Mouse (Mus musculus) limb, embryonic 11.5 days (tissue): ENCODE results near the gene Kcnj9. TPM values are rescaled to one million over a fixed set of nuclear protein-coding genes. Genes with fewer than 3 reads are reported as not detected.

ENCODE experiments used
- ATAC-seq: fragments of 200-750 bp; cut with Nextera tagmentation; 2 replicates; pipeline ENCODE4 v1.8.0; 2017; ENCODE audit warnings: low read depth; ENCODE audit not compliant: insufficient number of reproducible peaks, low FRiP score, low TSS enrichment
- DNase-seq: peaks from one replicate; pipeline ENCODE4 v3.0.0-alpha.2; 2015; ENCODE audit warnings: low spot score
- H3K27ac ChIP-seq: fragments of 300-500 bp; sonication (generic); replicated peaks from 2 replicates; pipeline ENCODE4 v1.5.1; 2014; ENCODE audit warnings: low read depth, mild to moderate bottlenecking, low read length
- H3K27me3 ChIP-seq: fragments of 300-500 bp; sonication (generic); 2 replicates; pipeline ENCODE4 v1.6.1; 2014; ENCODE audit warnings: mild to moderate bottlenecking, low read length, mixed read lengths; ENCODE audit not compliant: control insufficient read depth, insufficient read depth
- H3K36me3 ChIP-seq: fragments of 300-500 bp; sonication (generic); 2 replicates; pipeline ENCODE4 v1.6.1; 2014; ENCODE audit warnings: mild to moderate bottlenecking, low read length, moderate library complexity, mixed read lengths; ENCODE audit not compliant: control insufficient read depth, insufficient read depth
- H3K4me1 ChIP-seq: fragments of 300-500 bp; sonication (generic); 2 replicates; pipeline ENCODE4 v1.6.1; 2014; ENCODE audit warnings: low read length, mixed read lengths; ENCODE audit not compliant: control insufficient read depth, insufficient read depth
- H3K4me2 ChIP-seq: fragments of 300-500 bp; sonication (generic); 2 replicates; pipeline ENCODE4 v1.6.1; 2014; ENCODE audit warnings: low read depth, mild to moderate bottlenecking, moderate library complexity; ENCODE audit not compliant: severe bottlenecking
- H3K4me3 ChIP-seq: fragments of 300-500 bp; sonication (generic); 2 replicates; pipeline ENCODE4 v1.5.1; 2014; ENCODE audit warnings: low read depth, low read length
- H3K9ac ChIP-seq: fragments of 300-500 bp; sonication (generic); 2 replicates; pipeline ENCODE4 v1.6.1; 2014; ENCODE audit warnings: mild to moderate bottlenecking, low read length
- H3K9me3 ChIP-seq: fragments of 300-500 bp; sonication (generic); 2 replicates; pipeline ENCODE4 v1.6.1; 2016; ENCODE audit warnings: low read length; ENCODE audit not compliant: control insufficient read depth
- WGBS: fragments of 180-500 bp; shearing (Covaris S2); extraction: QIAGEN DNeasy Blood & Tissue Kit; methylation state at CpG from one replicate; pipeline ENCODE4 v1.1.7; 2014; 5-methylcytosine and 5-hydroxymethylcytosine counted together
- polyA plus RNA-seq: library from polyadenylated mRNA; unstranded; fragments of >200 nt; fragmentation: Nextera tagmentation; extraction: Ambion mirVana; gene quantifications from 2 replicates; pipeline ENCODE4 v1.2.1, GENCODE M21; 2014

The Kcnj9 gene
- polyA plus RNA-seq, 1 experiment from 2014 or later = not detected

DNA sequence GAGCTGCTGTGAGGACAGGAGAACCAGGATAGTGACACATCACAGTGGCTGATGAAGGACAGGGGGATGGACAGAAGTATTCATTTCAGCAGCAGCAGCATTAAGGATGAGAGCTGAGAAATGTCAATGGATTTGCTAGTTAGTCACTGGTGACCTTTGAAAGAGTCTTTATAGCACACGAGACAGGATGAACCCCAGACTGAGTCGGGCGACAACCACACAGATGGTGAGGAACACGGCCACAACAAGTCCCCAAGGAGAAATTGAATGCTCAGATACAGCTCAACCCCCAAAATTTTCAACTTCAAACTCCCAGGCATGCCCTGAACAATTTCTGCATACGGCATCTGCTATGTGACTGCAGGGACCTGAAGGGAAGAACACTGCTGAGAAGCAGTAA is 42.4 kb downstream of the Kcnj9 start:
- Histone ChIP-seq H3K27ac (no peak overlapping the region), H3K4me2 (no peak overlapping the region), H3K4me3 (no peak overlapping the region), H3K9ac (no peak overlapping the region), H3K9me3 (no peaks in the 10 kb centered on the region), H3K27me3 (no peaks in the 10 kb centered on the region), H3K4me1 (no peaks in the 10 kb centered on the region), H3K36me3 (no peaks in the 10 kb centered on the region; the same call in 1 of the 2 replicates)
- DNase-seq (no peak), ATAC-seq (no peak)
- WGBS = 90% methylated on average over 5 of the region's 5 CpGs

DNA sequence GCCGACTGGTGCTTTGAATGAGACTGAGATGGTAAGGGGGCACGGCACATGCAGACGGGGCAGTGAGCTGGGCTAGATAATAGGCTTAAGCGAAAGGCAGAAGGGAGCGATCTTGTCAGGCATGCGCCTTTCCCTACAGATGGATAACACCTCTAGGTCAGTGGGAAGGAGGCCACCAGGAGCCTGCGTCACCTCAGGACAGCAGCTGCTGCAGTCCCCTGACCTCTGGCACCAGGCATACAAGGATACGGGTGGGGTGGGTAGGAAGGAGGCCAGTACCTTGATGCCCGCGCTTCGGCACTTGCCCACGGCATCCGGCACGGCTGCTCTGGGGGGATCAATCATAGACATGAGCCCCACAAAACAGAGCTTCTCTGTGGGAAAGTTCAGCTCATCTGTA is 44.9 kb downstream of the Kcnj9 start:
- Histone ChIP-seq H3K4me1 (no peaks in the 10 kb centered on the region), H3K27me3 (no peaks in the 10 kb centered on the region), H3K9me3 (no peaks in the 10 kb centered on the region), H3K27ac (no peak overlapping the region), H3K36me3 (no peaks in the 10 kb centered on the region; the same call in 1 of the 2 replicates), H3K4me3 (no peak overlapping the region), H3K9ac (no peak overlapping the region), H3K4me2 (no peak overlapping the region)
- WGBS = 91% methylated on average over 14 of the region's 14 CpGs
- ATAC-seq (no peak), DNase-seq (no peak)

DNA sequence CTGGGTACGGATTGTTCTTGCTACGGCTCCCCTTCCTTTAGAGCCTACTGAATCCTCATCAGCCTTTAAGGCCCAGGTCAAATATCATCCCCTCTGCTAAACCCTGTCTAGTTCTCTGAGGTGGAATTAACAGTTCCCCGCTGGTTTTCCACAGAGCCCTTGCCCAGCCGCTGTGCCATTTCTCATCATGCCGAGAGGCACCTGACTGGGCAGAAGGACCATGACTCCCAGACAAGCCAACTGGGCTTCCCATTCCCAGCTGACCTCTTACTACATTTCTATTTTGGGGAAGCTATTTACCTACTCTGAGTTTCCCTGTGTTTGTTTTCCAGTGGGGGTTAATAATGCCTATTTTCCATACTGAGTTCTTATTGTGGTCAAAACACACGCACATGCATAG is 46.0 kb downstream of the Kcnj9 start:
- no peak for DNase-seq
- Histone ChIP-seq H3K36me3 (no peaks in the 10 kb centered on the region), H3K9me3 (no peaks in the 10 kb centered on the region), H3K27me3 (no peaks in the 10 kb centered on the region), H3K4me3 (no peak overlapping the region), H3K9ac (no peak overlapping the region), H3K4me1 (no peaks in the 10 kb centered on the region), H3K27ac (no peak overlapping the region), H3K4me2 (no peak overlapping the region)
- ATAC-seq = no peak
- 90% methylated on average over 6 of the region's 6 CpGs for WGBS

DNA sequence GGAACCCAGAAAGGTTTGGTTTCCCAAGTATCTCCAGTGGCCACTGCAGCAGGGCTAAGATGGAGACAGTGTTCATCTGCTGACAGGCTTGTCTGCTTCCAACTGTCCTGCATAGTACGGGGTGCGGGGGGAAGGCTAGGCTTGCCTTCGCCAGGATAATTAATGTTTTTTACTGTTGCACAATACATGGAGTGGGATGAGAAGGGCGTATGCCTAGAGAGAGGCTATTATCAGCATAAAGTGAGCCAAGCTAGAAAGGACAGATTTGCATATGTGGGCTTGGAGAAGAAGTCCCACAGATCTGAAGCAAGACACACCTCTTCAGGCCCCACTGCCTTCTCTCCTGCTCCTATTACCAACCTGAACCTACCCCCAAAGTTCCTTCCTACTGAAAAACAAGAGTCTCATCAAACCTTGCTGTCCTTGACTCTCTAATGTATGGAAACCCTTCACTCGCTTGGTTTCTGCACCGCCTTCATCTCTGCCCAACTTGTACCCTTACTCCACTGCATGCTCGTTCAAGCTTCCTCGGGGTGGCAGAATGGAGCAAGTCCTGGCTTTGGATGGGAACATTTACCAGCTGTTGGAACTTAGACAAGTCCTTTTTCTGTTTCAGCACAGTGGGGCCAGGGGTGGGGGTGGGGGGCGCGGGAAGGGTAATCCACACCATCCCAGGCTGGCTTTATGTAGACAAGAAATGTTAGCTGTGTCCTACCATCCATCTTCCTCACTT is 47.4 kb downstream of the Kcnj9 start:
- Histone ChIP-seq H3K27me3 (no peaks in the 10 kb centered on the region), H3K4me2 (no peak overlapping the region), H3K27ac (no peak overlapping the region), H3K4me3 (no peak overlapping the region), H3K9ac (no peak overlapping the region), H3K4me1 (no peaks in the 10 kb centered on the region), H3K36me3 (no peaks in the 10 kb centered on the region), H3K9me3 (no peaks in the 10 kb centered on the region)
- DNase-seq = no peak
- no peak for ATAC-seq
- 88% methylated on average over 10 of the region's 10 CpGs for WGBS

DNA sequence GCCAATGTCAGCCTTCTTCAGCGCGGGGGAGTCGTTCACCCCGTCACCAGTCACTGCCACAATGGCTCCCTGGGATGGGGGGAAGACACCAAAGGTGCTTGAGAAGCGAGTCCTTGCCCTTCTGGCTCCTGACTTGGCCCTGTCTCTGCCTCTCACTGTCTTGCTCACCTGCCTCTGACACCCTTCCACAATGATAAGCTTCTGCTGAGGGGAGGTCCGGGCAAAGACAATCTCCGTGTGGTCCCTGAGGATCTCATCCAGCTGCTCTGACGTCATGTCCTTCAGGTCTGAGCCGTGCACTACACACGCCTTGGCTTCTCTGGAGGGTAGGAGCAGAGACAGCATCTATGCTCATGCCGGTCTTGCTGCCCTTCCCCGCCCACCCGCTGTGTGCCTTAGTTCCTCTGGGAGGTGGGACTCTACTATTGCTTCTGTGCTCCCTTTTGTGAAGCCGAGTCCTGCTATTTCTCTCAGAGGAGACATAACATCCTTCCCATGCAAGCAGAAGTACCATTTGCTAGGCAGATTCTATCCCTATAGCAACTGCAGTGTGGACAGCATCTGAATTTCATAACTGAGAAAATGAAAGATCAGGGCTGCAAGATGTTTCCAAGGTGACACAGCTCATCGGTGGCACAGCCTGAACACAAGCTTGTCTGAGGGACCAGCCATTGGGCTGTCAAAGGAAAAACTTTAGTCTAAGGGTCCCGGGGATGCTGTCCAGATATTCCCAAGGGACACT is 49.2 kb downstream of the Kcnj9 start:
- Histone ChIP-seq H3K36me3 (no peaks in the 10 kb centered on the region), H3K4me1 (no peaks in the 10 kb centered on the region), H3K27ac (no peak overlapping the region), H3K4me2 (no peak overlapping the region), H3K4me3 (no peak overlapping the region), H3K9me3 (no peaks in the 10 kb centered on the region), H3K27me3 (no peaks in the 10 kb centered on the region), H3K9ac (no peak overlapping the region)
- WGBS = 89% methylated on average over 16 of the region's 16 CpGs
- no peak for ATAC-seq
- no peak for DNase-seq

DNA sequence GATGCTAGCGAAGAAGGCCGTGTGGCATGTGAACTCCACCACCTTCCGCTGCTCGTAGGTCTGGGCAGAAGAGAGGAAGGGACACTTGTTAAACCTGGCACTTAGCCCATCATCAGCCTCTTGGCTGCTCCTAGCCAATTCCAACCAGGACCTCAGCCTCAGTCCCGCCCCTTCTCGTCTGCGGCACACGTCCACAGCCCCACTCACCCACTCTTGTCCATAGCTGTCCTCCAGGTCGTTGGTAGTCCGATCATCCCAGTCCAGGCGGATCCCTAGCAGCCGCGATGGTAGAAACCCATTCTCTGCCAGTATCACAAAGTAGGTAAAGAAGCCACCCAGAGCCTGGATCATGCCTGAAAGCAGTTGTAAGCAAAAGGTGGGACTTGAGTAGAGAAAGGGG is 50.8 kb downstream of the Kcnj9 start:
- ATAC-seq (no peak), DNase-seq (no peak)
- no peak overlapping the region for H3K9ac ChIP-seq
- no peaks in the 10 kb centered on the region for H3K9me3 ChIP-seq
- no peaks in the 10 kb centered on the region for H3K36me3 ChIP-seq
- WGBS = 92% methylated on average over 13 of the region's 13 CpGs
- H3K4me3 ChIP-seq = no peak overlapping the region
- no peak overlapping the region for H3K27ac ChIP-seq
- no peaks in the 10 kb centered on the region for H3K27me3 ChIP-seq
- H3K4me2 ChIP-seq = no peak overlapping the region
- H3K4me1 ChIP-seq = no peaks in the 10 kb centered on the region

DNA sequence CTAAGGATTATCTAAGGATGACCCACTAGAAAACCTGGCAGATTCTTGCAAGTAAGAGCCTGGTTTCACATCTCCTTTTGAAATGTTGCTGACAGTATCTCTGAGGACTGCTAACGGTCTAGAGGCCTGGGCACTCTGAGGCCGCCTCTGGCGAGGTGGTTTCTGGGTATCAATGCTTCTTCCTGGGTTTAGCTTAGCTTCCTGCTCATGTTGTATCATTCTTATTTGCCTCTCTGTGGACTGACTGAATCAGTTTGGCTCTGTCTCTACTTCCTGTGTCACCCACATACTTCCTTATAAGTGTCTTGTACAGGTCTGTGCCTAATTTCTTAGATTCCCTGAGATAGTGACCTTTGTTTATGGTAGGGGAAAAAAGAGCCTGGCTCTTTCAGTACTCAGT is 51.9 kb downstream of the Kcnj9 start:
- Histone ChIP-seq H3K27me3 (no peaks in the 10 kb centered on the region), H3K4me3 (no peak overlapping the region), H3K4me2 (no peak overlapping the region), H3K9ac (no peak overlapping the region), H3K9me3 (no peaks in the 10 kb centered on the region), H3K27ac (no peak overlapping the region), H3K4me1 (no peaks in the 10 kb centered on the region), H3K36me3 (no peaks in the 10 kb centered on the region)
- DNase-seq (no peak), ATAC-seq (no peak)
- 80% methylated on average over 3 of the region's 3 CpGs for WGBS

DNA sequence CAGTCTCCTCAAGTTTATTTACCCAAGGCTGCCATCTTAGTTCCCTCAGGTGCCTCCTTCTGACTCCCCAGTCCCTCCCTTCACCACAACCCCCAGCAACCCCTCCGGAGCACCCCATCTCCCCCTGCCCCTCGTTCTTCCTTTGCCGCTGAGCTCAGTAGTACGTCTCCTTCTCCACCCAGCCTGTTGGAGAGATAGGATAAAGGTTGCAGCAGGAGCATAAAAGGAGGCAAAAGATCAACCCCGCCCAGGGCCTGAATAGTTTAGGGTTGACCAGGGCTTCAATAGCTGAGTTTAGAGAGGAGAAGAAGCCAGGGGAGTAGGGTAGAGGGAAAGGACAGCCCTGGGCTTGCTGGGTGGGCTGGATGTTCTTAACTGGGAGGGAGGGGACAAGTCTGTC is 54.6 kb downstream of the Kcnj9 start:
- ATAC-seq (no peak), DNase-seq (no peak)
- no peak overlapping the region for H3K27ac ChIP-seq
- H3K36me3 ChIP-seq = no peaks in the 10 kb centered on the region
- no peak overlapping the region for H3K4me2 ChIP-seq
- 78% methylated on average over 5 of the region's 5 CpGs for WGBS
- H3K4me3 ChIP-seq = no peak overlapping the region
- H3K9ac ChIP-seq = no peak overlapping the region
- no peaks in the 10 kb centered on the region for H3K9me3 ChIP-seq
- no peaks in the 10 kb centered on the region for H3K4me1 ChIP-seq
- H3K27me3 ChIP-seq = no peaks in the 10 kb centered on the region
